Mouse (Mus musculus): ENCODE measurements around the gene Tpk1. TPM values are rescaled to one million over a fixed set of nuclear protein-coding genes. Genes with fewer than 3 reads are reported as not detected.

Gene Tpk1
- polyA plus RNA-seq, 1 experiment, result 2.7 TPM

DNA sequence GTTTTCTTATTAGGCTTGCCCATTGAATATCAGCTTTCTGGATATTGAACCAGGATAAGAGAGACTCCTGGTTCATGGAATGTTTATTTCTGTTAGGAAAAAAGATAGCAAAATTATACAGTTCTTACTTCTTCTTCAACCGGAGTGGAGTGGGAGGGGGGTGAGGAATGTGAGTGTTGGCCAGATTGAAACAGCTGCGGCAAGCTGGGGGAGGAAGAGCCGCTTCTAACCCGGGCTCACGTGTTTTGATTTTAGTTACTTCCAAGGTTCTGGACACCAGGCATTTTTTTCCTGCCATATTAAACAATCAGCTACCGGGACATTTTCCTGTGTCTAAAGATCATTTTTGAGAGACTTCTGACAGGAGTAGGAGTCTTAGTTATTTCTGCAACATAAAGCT is 356.0 kb downstream of the Tpk1 start:
- H3K4me3 ChIP-seq (ENCODE audit: insufficient read depth, low read length), result no peak overlapping the region
- H3K4me1 ChIP-seq (ENCODE audit: control insufficient read depth, insufficient read depth, low read length), result no peaks in the 10 kb centered on the region
- no peak overlapping the region for H3K27ac ChIP-seq (ENCODE audit: insufficient read depth, low read length)
- TF ChIP-seq CTCF (IDR thresholded peaks at IDR 0.05; ENCODE audit: extremely low read depth, insufficient read depth, low read length) (no peak), POLR2A (IDR thresholded peaks at IDR 0.05; ENCODE audit: extremely low read depth, insufficient read depth, low read length) (no peak)

DNA sequence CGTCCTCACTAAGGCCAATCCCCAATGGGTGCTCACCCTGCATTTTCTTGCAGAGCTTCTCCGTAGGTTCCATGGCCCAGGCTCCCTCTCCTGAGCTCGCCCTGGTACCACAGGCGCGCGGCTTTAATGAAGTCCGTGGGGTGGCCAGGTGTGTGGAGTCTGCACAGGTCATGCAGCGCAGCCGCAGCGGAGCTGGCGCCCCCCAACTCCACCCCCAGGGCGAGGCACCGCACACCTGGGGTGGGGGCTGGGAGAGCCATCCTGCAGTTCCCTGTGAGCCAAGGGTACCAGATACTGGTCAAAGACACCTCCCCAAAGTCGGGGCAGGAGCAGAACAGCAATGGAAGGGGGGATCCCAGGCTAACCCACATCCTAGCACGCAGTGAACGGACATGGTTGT is 356.6 kb downstream of the Tpk1 start, which contains the start of gene Nobox:
TSS of gene Nobox (minus strand) at position 101 of the 400 bp plus-strand sequence.
- Histone ChIP-seq H3K4me3 (ENCODE audit: insufficient read depth, low read length) (no peak within 1 kb of the TSS), H3K4me1 (ENCODE audit: control insufficient read depth, insufficient read depth, low read length) (no peaks in the 10 kb centered on the region), H3K27ac (ENCODE audit: insufficient read depth, low read length) (no peak within 1 kb of the TSS)
- TF ChIP-seq POLR2A (IDR thresholded peaks at IDR 0.05; ENCODE audit: extremely low read depth, insufficient read depth, low read length) (no peak), CTCF (IDR thresholded peaks at IDR 0.05; ENCODE audit: extremely low read depth, insufficient read depth, low read length) (no peak)

DNA sequence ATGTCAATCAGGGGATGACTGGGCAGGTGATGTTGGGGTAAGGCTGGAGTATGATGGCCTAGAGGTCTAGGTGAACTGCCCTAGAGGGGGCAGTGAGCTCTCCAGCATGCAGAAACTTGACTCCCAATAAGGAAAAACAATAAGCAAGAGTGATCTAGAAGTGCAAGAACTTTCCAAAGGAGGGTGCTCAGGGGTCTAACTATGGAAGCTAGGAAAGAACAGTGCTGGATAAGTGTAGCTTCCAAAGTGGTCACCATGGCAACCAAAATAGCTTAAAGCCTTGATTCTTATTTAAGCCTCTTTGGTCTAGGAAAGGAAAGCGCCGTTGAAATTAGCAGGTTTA is 368.6 kb downstream of the Tpk1 start:
- H3K27ac ChIP-seq (ENCODE audit: insufficient read depth, low read length), result no peak overlapping the region
- H3K4me3 ChIP-seq (ENCODE audit: insufficient read depth, low read length), result no peak overlapping the region
- peaks cover 11% of the 10 kb centered on the region; the same call in 1 of the 2 replicates for H3K4me1 ChIP-seq (ENCODE audit: control insufficient read depth, insufficient read depth, low read length)
- TF ChIP-seq CTCF (IDR thresholded peaks at IDR 0.05; ENCODE audit: extremely low read depth, insufficient read depth, low read length) (no peak), POLR2A (IDR thresholded peaks at IDR 0.05; ENCODE audit: extremely low read depth, insufficient read depth, low read length) (no peak)

DNA sequence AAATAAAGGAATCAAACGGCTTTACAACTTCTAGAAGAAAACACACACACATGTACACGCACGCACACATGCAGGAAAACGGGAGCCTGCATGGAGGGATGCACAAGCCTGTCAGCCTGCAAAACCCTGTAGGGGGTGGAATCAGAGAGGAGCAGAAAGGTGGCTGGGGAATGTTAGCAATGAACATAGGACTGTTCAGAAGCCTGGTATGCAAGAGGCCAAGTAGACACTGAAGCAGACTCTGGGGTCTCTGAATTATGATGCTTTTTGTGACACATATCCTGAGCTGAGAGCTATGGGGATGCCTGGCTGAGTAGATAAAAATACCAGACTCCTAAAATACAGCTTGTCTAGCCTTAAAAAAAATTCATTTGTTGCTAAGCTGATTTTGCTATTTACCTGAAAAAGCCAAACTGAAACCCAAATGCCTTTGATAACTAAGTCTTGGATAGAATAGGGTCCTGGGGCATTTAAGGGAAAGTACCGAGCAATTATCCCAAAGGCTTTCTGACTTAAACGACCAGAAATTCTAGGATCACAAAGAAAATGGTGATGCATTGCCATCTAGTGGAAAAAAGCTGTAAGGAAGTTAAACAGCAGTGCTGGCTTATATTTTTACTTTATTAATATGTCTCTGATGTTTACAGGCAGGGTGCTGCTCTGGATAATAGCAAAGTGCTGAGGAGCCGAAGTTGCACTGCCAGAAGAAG is 369.1 kb downstream of the Tpk1 start:
- Histone ChIP-seq H3K4me3 (ENCODE audit: insufficient read depth, low read length) (no peak overlapping the region), H3K4me1 (ENCODE audit: control insufficient read depth, insufficient read depth, low read length) (peaks cover 11% of the 10 kb centered on the region; the same call in 1 of the 2 replicates), H3K27ac (ENCODE audit: insufficient read depth, low read length) (no peak overlapping the region)
- TF ChIP-seq CTCF (IDR thresholded peaks at IDR 0.05; ENCODE audit: extremely low read depth, insufficient read depth, low read length) (0 out of 2 replicates have a peak, but pooled peaks have one; percentile 18), POLR2A (IDR thresholded peaks at IDR 0.05; ENCODE audit: extremely low read depth, insufficient read depth, low read length) (no peak)

DNA sequence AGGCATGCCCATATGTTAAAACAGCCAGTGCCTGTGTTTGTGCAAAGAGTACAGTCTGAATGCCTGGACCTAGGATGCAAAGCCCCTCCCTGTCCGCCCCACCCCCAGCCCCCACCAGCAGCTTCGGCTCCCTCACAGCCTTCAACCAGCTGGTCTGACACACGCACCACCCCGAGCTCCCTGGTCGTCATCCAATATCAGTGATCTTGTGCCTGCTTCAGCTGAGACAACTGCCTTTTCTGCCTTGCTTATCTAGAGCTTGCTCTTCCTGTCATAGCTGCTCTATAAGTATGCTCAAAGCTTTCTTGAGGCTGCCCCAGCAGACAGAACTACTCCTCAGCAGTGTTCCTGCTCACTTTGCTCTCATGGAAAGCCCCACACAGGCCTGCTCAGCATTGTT is 370.2 kb downstream of the Tpk1 start:
- Histone ChIP-seq H3K27ac (ENCODE audit: insufficient read depth, low read length) (no peak overlapping the region), H3K4me3 (ENCODE audit: insufficient read depth, low read length) (no peak overlapping the region), H3K4me1 (ENCODE audit: control insufficient read depth, insufficient read depth, low read length) (peaks cover 11% of the 10 kb centered on the region; the same call in 1 of the 2 replicates)
- TF ChIP-seq POLR2A (IDR thresholded peaks at IDR 0.05; ENCODE audit: extremely low read depth, insufficient read depth, low read length) (no peak), CTCF (IDR thresholded peaks at IDR 0.05; ENCODE audit: extremely low read depth, insufficient read depth, low read length) (no peak)

All from cortical plate, adult 2 months (tissue).